8 mouse cellular contexts compared by ENCODE assay signal in the genomic region with DNA sequence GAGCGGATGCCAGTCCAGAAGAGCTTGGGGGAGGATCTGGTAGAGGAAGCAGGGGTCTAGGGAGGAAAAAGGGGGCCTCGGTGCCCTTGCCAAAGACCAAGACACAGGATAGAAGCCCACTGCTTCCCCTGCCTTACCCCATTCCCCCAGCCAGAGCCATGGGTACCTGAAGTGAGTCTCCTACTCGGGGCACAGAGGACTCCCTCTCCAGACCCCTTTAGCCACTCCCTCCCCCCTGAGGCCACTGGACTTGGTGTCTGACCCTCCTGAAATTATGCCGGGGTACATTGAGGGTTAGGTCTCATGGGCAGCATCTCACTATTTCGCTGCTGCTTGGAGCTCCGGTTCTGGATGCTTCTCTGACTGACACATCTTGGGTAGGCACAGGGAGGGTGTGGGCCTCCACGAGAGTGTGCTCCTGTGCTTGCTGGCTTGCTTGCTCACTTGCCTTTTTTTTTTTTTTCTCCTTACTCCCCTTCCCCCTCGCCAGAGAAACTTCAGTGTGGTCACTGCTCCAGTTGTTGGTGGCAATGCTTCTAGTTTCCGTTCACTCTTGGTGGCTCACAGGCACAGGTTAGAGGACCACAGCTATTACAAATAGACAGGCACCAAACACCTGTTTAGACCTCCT. TPM values are rescaled to one million over a fixed set of nuclear protein-coding genes. Genes with fewer than 3 reads are reported as not detected.
DNase-seq lines count a peak whose midpoint lies in the region; ATAC-seq and TF ChIP-seq lines count a peak whose summit lies in the region.
"Not testable (repeated sequence)": the region's sequence is repeated elsewhere in the genome, so short reads cannot be mapped to it uniquely, and the experiment has no call there.

No protein-coding gene starts in this region.

- peak; percentile 75 for ATAC-seq in hindbrain, embryonic 15.5 days (ENCODE audit: low FRiP score, low read depth)
- peak; percentile 36 for ATAC-seq in lung, postnatal 0 days

- DNase-seq in R1 (ENCODE audit: low read depth, low spot score): peak; percentile 69
- peak; percentile 32 for DNase-seq in gastrocnemius, postnatal 14 days
- DNase-seq in left cerebral cortex, adult 11 months (ENCODE audit: low spot score): peak; percentile 51
- peak; percentile 62 for DNase-seq in lung, postnatal 0 days (ENCODE audit: low spot score)
- DNase-seq in ovary, adult 18-20 months (ENCODE audit: low spot score): peak; percentile 44
- DNase-seq in thymus, postnatal 36 days: peak; percentile 27 to 55

- TF ChIP-seq CTCF in cortical plate, adult 2 months (IDR thresholded peaks at IDR 0.05; ENCODE audit: extremely low read depth, insufficient read depth, low read length); lung, postnatal 0 days (IDR thresholded peaks at IDR 0.05): not testable (repeated sequence)

- intact Hi-C loops in gastrocnemius, postnatal 14 days (cut with DNase I; ENCODE audit: low total_unique reads): not testable (repeated sequence)

- H3K9me3 ChIP-seq in hindbrain, embryonic 15.5 days; lung, postnatal 0 days (ENCODE audit: low read length): not testable (repeated sequence)

- peak overlapping the region; percentile 44 for H3K4me2 ChIP-seq in hindbrain, embryonic 15.5 days
- 0 out of 2 replicates have a peak overlapping the region, but pooled peaks have one; percentile 33 for H3K4me2 ChIP-seq in lung, postnatal 0 days (replicated peaks; ENCODE audit: low read depth, low read length)

- peak overlapping the region; percentile 36; the same call in 1 of the 2 replicates for H3K4me3 ChIP-seq in cortical plate, adult 2 months (ENCODE audit: insufficient read depth, low read length)
- H3K4me3 ChIP-seq in hindbrain, embryonic 15.5 days: peak overlapping the region; percentile 51
- not testable (repeated sequence) for H3K4me3 ChIP-seq in lung, postnatal 0 days (ENCODE audit: low read depth, low read length)

- H3K9ac ChIP-seq in hindbrain, embryonic 15.5 days; lung, postnatal 0 days (replicated peaks; ENCODE audit: low read depth): not testable (repeated sequence)

- TF ChIP-seq POLR2A in cortical plate, adult 2 months (IDR thresholded peaks at IDR 0.05; ENCODE audit: extremely low read depth, insufficient read depth, low read length): not testable (repeated sequence)

- 77% methylated on average over 7 of the region's 9 CpGs for WGBS in hindbrain, embryonic 15.5 days
- WGBS in lung, postnatal 0 days: 79% methylated on average over 5 of the region's 9 CpGs

- not testable (repeated sequence) for TF ChIP-seq EP300 in lung, postnatal 0 days (IDR thresholded peaks at IDR 0.05)

- not testable (repeated sequence) for H3K27ac ChIP-seq in cortical plate, adult 2 months (ENCODE audit: insufficient read depth, low read length); hindbrain, embryonic 15.5 days (replicated peaks); lung, postnatal 0 days (ENCODE audit: low read length)

- H3K4me1 ChIP-seq in cortical plate, adult 2 months (ENCODE audit: control insufficient read depth, insufficient read depth, low read length); hindbrain, embryonic 15.5 days (replicated peaks); lung, postnatal 0 days (ENCODE audit: insufficient read depth, low read depth, low read length): not testable (repeated sequence)

- H3K36me3 ChIP-seq in hindbrain, embryonic 15.5 days; lung, postnatal 0 days (ENCODE audit: insufficient read depth, low read length): not testable (repeated sequence)

- not testable (repeated sequence) for H3K27me3 ChIP-seq in hindbrain, embryonic 15.5 days; lung, postnatal 0 days (replicated peaks; ENCODE audit: insufficient read depth, low read length)

RNA-seq across cellular contexts. Expression of a gene that starts 32.5 kb away (rescaled TPM):
- 31.1 and 32.4 TPM in 2 replicates for polyA plus RNA-seq in cortical plate, adult 2 months (2012; rRNA removed)
- 10 to 100 TPM; 22.5 to 25.8 TPM for total RNA-seq in gastrocnemius, postnatal 14 days (2021)
- 15.6 and 17.1 TPM in 2 replicates for polyA plus RNA-seq in hindbrain, embryonic 15.5 days (2015; fragmentation: Nextera tagmentation; extraction: Ambion mirVana)
- polyA plus RNA-seq in lung, postnatal 0 days (2015; fragmentation: Nextera tagmentation; extraction: Ambion mirVana): 9.8 and 11.7 TPM in 2 replicates
